Mouse (Mus musculus) lung, adult 18-20 months (tissue): ENCODE measurements around the gene H2-Q6.
"Not testable (repeated sequence)": the region's sequence is repeated elsewhere in the genome, so short reads cannot be mapped to it uniquely, and the experiment has no call there.

ENCODE experiments used
- DNase-seq, 2 experiments: peaks; one replicate each; pipeline ENCODE4 v3.0.0; 2022; ENCODE audit warnings: mixed read lengths in 2 of 2

H2-Q6 gene

DNA sequence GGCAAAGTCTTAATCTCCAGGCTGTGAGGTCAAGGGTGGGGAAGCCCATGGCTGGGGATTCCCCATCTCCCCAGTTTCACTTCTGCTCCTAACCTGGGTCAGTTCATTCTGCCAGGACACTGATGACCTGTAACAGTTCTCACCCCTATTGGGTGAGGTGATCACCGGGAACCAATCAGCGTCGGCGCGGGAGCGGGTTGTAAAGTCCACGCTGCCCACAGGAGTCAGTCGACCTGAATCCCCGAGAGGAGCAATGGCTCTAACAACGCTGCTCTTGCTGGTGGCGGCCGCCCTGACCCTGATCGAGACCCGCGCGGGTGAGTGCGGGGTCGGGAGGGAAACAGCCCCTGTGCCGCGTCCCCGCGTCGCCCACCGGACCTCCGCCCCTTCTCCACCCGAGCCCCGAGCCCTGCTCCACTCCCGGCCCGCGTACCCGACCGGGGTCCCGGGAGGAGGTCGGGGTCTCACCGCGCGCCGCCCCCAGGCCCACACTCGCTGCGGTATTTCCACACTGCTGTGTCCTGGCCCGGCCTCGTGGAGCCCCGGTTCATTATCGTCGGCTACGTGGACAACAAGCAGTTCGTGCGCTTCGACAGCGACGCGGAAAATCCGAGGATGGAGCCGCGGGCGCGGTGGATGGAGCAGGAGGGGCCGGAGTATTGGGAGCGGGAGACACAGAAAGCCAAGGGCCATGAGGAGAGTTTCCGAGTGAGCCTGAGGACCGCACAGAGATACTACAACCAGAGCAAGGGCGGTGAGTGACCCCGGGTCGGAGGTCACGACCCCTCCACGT is at the start of gene H2-Q6:
Gene H2-Q6 (plus strand): TSS at position 227 of the 793 bp plus-strand sequence.
- DNase-seq, result peak; percentile 88 to 89

DNA sequence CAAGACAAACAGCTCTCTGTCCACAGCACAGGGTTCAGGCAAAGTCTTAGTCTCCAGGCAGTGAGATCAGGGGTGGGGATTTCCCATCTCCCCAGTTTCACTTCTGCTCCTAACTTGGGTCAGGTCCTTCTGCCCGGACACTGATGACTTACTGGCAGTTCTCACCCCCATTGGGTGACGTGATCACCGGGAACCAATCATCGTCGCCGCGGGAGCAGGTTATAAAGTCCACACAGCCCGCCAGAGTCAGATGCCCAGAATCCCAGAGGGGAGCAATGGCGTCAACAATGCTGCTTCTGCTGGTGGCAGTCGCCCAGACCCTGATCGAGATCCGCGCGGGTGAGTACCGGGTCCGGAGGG is 45.3 kb upstream of the H2-Q6 start, which contains the start of gene H2-Q4:
Gene H2-Q4 (plus strand): TSS at position 249 of the 360 bp plus-strand sequence.
- DNase-seq, result peak; percentile 97 to 98

DNA sequence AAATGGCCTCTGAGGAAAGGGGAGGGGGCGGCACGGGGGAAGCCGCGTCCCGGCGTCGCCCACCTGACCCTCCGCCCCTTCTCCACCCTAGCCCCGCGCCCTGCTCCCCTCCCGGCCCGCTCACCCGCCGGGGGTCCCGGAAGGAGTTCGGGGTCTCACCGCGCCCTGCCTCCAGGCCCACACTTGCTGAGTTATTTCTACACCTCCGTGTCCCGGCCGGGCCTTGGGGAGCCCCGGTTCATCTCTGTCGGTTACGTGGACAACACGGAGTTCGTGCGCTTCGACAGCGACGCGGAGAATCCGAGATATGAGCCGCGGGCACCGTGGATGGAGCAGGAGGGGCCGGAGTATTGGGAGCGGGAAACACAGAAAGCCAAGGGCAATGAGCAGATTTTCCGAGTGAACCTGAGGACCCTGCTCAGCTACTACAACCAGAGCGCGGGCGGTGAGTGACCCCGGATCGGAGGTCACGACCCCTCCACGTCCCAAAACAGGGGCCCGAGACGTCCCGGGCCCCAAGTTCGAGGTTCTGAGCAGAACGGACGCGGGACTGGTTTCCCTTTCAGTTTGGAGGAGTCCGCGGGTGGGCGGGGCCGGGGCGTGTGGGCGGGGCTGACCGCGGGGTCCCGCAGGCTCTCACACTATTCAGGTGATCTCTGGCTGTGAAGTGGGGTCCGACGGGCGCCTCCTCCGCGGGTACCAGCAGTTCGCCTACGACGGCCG is 44.8 kb upstream of the H2-Q6 start:
- peak; percentile 50 to 60 for DNase-seq

DNA sequence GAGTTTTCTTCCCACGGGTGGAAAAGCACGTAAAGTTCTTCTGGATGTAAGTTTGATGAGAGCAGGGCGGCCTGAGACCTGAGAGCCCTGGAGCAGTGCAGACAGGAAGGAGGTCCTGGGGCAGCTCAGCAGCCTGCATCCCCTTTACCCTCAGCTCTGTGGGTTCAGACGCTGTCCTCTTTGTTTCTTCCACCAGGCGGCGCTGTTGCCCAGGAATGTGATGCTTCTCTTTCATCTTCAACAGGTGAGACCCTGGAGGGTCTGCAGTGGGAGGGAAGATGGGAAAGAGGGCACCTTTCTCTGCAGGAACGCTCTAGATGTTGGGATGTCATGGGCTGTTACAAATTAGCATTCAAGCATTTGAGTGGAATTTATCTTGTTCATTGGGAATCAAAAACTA is 34.9 kb upstream of the H2-Q6 start:
- peak in 1 of 2 experiments; percentile 24 for DNase-seq

DNA sequence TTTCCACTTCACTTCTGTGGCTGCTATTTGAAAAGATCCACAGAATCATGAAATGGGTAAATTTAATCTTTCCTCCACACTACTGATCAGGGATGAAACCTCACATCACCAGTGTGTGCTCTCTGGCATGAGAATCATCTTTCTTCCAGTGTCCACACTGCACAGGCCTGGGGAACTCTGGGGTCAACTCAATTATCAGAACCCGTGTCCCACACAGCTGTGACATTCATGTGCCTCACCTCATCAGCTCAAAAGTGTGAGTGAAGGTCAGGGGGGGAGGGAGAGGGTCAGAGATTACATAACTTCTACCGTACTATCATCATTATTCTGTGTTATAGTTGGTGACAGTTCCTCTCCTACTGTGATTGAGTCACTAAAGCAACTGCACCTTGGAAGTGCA is 32.0 kb upstream of the H2-Q6 start:
- not testable (repeated sequence) for DNase-seq

DNA sequence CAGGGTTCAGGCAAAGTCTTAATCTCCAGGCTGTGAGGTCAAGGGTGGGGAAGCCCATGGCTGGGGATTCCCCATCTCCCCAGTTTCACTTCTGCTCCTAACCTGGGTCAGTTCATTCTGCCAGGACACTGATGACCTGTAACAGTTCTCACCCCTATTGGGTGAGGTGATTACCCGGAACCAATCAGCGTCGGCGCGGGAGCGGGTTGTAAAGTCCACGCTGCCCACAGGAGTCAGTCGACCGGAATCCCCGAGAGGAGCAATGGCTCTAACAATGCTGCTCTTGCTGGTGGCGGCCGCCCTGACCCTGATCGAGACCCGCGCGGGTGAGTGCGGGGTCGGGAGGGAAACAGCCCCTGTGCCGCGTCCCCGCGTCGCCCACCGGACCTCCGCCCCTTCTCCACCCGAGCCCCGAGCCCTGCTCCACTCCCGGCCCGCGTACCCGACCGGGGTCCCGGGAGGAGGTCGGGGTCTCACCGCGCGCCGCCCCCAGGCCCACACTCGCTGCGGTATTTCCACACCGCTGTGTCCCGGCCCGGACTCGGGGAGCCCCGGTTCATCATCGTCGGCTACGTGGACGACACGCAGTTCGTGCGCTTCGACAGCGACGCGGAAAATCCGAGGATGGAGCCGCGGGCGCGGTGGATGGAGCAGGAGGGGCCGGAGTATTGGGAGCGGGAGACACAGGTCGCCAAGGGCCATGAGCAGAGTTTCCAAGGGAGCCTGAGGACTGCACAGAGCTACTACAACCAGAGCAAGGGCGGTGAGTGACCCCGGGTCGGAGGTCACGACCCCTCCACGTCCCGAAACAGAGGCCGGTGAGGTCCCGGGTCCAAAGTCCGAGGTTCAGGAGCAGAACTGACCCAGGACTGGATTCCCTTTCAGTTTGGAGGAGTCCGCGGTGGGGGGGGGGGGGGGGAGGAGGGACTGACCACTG is 30.5 kb upstream of the H2-Q6 start:
- peak; percentile 43 to 51 for DNase-seq

DNA sequence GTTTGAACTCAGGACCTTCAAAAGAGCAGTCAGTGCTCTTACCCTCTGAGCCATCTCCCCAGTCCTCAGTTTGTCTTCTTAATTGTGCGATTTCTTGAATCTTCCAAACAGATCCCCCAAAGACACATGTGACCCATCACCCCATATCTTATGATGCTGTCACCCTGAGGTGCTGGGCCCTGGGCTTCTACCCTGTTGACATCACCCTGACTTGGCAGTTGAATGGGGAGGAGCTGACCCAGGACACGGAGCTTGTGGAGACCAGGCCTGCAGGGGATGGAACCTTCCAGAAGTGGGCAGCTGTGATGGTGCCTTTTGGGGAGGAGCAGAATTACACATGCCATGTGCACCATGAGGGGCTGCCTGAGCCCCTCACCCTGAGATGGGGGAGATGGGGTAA is 27.7 kb upstream of the H2-Q6 start:
- DNase-seq, result not testable (repeated sequence)

DNA sequence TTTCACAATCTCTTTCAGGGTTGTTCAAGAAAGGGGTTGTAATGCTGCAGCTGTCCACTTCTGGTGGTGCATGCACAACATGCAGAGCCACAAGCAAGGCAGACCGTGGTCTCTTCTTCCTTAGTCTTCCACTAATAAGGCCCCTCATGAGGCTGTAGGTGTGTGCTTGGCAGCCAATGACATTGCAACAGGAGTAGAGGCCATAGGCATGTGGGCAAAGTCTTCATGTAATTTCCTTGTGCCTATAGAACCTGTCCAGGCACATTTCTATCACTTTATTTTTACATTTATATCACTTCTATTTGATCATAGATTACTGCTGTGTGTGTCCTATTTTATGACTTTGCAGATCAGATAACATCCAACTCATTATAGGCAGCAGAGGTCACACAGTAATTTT is 11.6 kb upstream of the H2-Q6 start:
- DNase-seq, result not testable (repeated sequence)

DNA sequence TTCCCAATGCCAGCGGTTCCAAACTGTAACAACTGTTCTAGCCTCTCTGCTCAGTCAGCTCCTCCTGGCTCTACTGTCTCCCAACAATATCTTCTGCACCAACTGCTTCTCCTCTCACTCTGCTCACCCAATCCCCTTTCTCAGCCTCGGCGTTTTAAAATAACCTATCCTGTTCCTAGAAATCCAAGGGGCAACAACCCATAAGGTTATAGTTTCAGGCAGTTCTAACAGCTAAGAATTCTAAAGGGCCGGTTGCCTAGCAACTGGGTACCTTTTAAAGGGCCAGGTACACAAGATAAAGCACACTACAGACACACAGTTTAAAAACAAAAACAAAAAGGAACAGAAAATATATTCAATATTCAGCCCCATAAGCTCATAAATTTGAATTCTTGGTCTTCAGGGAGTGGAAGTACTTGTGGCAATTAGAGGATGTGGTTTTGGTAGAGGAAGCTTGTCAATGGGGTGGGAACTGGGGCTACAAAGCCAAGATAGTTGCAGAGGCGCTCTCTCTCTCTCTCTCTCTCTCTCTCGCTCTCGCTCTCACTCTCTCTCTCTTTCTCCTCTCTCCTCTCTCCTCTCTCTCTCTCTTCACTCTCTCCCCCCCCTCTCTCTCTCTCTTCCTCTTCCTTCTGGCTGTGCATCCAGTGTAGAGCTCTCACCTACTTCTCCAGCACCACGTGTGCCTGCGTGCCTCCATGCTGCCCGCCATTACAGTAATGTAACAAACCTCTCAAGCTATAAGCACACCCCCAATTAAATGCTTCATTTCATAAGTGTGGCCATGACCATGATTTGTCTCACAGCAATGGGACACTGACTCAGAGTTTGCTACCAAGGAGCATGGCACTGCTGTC is 9.1 kb upstream of the H2-Q6 start:
- not testable (repeated sequence) for DNase-seq

DNA sequence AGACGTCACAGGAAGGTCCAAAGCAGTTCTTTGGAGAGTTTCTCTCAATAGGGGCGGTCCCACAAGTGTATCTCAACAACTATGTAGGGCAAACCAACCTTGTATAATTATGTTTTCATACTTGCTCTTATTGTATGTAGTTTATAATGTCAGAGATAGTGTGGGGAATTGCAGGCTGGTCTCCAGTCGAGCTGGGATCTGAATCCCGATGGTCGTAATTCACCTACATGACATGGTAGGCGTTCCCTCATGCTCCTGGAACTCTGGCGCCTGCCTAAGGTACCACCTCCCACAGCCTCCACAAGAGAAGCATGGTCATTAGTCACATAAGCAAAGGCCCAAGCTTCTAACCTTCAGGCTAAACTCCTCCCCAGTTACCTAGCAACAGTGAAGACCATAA is 5.9 kb upstream of the H2-Q6 start:
- no peak for DNase-seq

DNA sequence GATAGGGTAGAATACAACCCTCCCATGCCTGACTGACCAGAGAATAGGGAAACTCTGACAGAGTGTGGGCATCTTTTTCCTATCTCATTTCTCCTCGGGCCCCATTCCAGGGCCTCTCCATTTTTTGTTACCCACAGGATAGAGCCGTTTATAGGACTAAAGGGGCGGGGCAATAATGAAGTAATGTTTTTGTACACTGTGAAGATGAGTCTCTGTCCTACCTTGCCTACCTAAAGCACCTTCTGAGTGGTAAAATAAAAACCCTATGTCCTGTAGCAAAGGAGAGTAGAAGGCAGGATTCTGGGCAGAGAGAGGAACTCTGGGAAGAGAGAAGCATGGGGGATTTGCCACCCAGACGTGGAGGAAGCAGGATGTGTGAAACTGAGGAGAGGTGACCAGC is 5.1 kb upstream of the H2-Q6 start:
- DNase-seq, result not testable (repeated sequence)

DNA sequence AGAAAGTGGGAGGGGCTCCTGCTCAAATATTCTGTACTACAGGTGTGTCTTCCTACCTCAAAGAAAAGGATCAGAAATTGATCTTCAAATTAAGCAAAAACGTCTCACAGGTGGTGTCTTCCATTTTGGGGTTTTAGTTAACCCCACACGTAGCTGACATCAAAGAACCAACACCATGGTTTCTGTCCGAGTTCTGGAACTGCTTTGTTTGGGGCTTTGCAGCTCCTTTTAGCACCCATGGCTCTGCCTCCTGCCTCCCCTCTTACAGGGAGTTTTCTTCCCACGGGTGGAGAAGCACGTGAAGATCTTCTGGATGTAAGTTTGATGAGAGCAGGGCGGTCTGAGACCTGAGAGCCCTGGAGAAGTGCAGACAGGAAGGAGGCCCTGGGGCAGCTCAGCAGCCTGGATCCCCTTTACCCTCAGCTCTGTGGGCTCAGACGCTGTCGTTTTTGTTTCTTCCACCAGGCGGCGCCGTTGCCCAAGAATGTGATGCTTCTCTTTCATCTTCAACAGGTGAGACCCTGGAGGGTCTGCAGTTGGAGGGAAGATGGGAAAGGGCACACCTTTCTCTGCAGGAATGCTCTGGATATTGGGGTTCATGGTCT is 4.3 kb upstream of the H2-Q6 start:
- not testable (repeated sequence) for DNase-seq

DNA sequence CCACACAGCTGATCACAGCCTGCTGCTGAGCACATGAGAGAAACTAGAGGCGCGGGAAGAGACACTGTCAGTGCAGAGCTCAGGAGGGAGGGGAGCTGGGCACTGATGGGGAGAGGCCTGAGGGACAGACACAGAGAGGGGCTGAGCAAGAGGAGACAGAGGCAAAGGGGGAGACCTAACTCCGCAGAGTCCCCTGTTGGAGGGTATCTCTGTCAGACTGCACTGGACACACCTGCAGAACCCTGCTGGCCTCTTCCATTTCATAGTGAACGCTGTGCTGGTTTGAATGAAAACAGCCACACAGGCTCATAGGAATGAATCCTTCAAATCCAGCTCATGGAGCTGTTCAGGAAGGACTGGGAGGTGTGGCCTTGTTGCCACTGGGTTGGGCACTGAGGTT is 3.3 kb upstream of the H2-Q6 start:
- DNase-seq, result not testable (repeated sequence)

DNA sequence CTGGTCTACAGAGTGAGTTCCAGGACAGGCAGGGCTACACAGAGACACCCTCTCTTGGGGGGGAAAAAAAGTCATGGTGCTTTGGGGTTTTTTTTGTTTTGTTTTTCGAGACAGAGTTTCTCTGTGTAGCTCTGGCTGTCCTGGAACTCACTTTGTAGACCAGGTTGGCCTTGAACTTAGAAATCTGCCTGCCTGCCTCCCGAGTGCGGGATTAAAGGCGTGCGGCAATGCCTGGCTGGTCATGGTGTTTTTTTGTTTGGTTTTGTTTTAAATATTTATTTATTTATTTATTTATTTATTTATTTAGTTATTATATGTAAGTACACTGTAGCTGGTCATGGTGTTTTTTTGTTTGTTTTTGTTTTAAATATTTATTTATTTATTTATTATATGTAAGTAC is 2.3 kb upstream of the H2-Q6 start:
- not testable (repeated sequence) for DNase-seq

DNA sequence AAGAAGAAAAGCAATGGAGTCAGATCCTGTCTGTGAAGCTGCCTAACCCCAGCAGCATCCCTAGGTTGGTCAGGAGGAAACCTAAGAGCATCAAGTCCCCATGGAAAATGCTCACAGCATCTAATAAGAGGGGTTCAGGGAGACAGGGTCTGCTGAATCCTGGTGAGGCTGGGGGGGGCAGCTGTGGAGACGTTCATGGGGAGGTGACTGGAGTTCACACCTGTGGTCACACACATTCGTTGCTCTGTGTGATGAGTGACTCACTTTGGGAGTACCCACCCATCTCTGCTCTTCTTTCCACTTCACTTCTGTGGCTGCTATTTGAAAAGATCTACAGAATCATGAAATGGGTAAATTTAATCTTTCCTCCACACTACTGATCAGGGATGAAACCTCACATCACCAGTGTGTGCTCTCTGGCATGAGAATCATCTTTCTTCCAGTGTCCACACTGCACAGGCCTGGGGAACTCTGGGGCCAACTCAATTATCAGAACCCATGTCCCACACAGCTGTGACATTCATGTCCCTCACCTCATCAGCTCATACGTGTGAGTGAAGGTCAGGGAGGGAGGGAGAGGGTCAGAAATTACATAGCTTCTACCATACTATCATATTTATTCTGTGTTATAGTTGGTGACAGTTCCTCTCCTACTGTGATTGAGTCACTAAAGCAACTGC is 1.4 kb upstream of the H2-Q6 start:
- DNase-seq, result peak in 1 of 2 experiments; percentile 2

DNA sequence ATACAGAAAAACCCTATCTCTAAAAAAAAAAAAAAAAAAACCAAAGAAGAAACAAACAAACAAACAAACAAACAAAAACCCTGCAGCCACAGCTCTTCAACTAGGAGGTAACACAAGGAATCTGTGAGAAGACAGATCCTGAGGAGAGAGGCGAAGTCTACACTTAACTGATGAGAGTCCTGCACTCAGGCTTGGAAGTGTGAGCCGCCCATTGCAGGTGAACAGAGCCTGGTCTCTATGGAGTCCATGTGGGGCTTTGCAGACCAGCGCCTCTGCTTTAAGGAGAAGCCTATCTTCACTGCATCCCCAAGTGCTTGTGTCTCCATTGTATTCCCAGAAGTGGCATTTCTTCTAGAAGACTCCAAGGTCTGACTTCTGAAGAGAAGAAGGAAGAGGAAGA is 544 bp upstream of the H2-Q6 start:
- DNase-seq, result not testable (repeated sequence)

DNA sequence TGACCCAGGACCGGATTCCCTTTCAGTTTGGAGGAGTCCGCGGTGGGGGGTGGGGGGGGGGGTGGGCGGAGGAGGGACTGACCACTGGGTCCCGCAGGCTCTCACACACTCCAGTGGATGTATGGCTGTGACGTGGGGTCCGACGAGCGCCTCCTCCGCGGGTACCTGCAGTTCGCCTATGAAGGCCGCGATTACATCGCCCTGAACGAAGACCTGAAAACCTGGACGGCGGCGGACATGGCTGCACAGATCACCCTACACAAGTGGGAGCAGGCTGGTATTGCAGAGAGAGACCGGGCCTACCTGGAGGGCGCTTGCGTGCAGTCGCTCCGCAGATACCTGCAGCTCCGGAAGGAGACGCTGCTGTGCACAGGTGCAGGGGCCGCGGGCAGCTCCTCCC is 824 bp downstream of the H2-Q6 start:
- DNase-seq, result peak in 1 of 2 experiments; percentile 28

DNA sequence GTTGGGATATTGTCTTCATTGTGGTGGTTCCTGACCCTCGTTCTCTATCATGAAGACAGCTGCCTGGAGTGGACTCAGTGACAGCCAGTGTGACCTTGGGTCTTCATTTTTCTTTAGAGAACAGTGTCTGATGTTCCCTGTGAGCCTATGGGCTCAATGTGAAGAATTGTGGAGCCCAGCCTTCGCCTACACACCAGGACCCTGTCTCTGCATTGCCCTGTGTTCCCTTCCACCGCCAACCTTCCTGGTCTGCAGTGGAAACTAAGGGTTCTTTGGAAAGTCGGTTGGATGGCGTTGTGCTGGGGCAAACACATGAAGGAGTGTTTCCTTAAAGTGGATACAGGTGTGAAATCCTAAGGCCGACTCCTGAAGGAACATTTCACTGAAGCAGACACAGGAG is 4.2 kb downstream of the H2-Q6 start:
- not testable (repeated sequence) for DNase-seq

DNA sequence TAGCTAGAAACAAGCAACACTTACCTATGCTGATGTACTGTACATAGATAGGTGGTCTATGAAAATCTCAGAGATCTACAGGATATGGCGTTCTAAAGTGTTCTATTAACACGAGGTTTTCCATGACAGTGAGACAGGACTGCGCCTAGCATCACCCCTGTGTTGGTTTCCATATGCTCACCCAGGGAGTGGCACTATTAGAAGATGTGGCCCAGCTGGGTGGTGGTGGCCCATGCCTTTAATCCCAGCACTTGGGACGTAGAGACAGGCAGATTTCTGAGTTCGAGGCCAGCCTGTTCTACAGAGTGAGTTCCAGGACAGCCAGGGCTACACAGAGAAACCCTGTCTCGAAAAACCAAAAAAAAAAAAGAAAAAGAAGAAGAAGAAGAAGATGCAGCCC is 6.0 kb downstream of the H2-Q6 start:
- not testable (repeated sequence) for DNase-seq

DNA sequence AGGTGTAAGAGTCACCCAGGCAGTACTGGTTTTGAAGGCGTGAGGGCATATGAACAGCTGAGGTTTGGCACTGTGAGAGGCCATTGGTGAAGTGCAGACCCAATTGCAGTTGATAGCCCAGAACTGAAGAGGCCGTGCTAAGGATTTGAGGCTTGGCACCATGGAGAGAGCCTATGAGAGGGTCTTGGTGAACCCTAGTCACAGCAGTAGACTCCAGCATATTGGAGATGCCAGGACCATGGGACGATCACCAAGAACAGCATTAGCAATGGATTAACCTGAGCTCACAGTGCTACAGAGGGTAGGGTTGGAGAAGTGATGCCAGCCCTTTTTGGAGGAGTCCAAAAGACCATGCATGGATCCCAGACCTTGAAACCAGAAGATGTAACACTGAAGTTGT is 7.5 kb downstream of the H2-Q6 start:
- not testable (repeated sequence) for DNase-seq

DNA sequence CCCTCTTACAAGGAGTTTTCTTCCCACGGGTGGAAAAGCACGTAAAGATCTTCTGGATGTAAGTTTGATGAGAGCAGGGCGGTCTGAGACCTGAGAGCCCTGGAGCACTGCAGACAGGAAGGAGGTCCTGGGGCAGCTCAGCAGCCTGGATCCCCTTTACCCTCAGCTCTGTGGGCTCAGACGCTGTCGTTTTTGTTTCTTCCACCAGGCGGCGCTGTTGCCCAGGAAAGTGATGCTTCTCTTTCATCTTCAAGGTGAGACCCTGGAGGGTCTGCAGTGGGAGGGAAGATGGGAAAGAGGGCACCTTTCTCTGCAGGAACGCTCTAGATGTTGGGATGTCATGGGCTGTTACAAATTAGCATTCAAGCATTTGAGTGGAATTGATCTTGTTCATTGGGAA is 10.2 kb downstream of the H2-Q6 start:
- DNase-seq, result not testable (repeated sequence)
